Mouse (Mus musculus): ENCODE data around the gene Cbln3.

DNA sequence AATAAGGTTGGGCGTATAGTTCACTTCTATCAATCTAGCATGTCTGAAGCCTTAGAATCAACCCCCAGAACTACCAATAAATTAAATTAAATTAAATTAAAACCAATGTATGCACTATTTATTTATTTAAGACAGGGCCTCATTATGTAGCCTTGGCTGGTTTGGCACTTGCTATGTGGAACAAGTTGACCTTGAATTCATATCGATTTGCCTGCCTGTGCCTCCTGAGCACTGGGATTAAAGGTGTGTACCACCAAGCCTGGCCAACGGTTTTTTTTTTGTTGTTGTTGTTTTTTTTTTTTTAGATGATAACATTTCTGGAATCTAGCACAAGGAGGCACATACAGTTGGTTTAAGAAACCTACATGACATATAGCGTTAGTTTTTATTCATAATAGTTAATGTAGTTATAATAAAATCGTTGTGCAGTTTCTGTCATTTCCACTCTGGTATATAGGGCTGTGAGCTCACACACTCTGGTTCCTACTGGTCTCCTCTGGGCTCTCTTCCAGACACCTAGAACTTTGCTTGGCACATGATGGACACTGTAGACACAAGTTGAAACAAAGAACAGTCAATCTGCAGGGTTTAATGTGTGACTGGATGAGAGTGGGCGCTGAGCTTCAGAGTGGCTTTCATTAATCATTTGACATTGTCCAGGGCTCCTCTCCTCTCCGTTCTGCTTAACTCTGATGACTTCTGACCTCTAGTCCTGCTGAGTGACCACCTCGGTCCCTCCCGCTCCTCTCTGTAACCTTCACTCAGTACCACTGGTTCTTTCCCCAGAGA is 38.5 kb downstream of the Cbln3 start:
- TF ChIP-seq CTCF (IDR thresholded peaks at IDR 0.05; ENCODE audit: low read depth, low read length) (no peak), POLR2A (IDR thresholded peaks at IDR 0.05; ENCODE audit: insufficient read depth, low read length) (no peak), EP300 (IDR thresholded peaks at IDR 0.05; ENCODE audit: insufficient read depth, low read depth, low read length) (no peak)

All from ES-Bruce4 (cell line).